Mouse (Mus musculus): ENCODE data around the gene Frmpd4. TPM values are rescaled to one million over a fixed set of nuclear protein-coding genes. Genes with fewer than 3 reads are reported as not detected.

Gene Frmpd4
- total and polyA plus RNA-seq, 3 experiments: not detected

DNA sequence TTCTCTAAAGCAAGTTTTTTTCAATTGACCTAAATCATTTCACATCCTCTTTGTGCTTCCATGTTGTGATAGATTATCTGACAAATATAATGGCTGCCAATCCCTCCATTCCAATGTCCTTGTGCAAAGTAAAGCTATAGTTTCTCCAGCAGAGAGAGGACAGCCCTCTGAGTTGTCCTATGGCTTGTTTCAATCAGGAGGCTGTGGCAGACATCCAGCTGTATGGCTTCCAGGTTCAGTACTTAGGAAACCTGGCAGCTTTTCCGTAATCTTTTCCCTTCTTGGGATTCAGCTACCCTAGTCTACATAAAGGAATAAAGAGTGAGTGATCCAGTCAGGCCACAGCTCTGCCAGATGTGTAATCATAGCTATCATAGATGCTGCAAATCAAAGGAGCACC is 145.8 kb downstream of the Frmpd4 start:
- no peaks in the 10 kb centered on the region for H3K79me2 ChIP-seq (replicated peaks; ENCODE audit: control insufficient read depth, extremely low read depth, insufficient read depth, poor library complexity, severe bottlenecking)
- no peaks in the 10 kb centered on the region for H3K4me1 ChIP-seq (ENCODE audit: control insufficient read depth in 1 of 2, insufficient read depth in 2 of 2)
- H3K9me3 ChIP-seq (replicated peaks; ENCODE audit: low read length): no peaks in the 10 kb centered on the region
- dilution Hi-C loops (cut with MboI; ENCODE audit: extremely low pct_ligation_motif_present, extremely low pct_unique_long_range_greater_than_20kb, low sequenced_read_pairs) (no loop called here), in situ Hi-C loops (cut with MboI; ENCODE audit: low pct_ligation_motif_present, low pct_unique_long_range_greater_than_20kb, low sequenced_read_pairs) (no loop called here)
- H3K9ac ChIP-seq (ENCODE audit: insufficient read depth, low read depth): no peak overlapping the region
- H3K4me3 ChIP-seq (replicated peaks in 1 of 3; ENCODE audit: low read depth in 2 of 3, low read length in 2 of 3, poor library complexity in 1 of 3): no peak overlapping the region
- TF ChIP-seq USF1 (IDR thresholded peaks at IDR 0.05; ENCODE audit: low read depth, low read length): no peak
- no peak for TF ChIP-seq IRF4 (IDR thresholded peaks at IDR 0.05; ENCODE audit: low read depth, low read length)
- TF ChIP-seq ZMIZ1 (IDR thresholded peaks at IDR 0.05; ENCODE audit: low read depth, low read length): no peak
- no peak for TF ChIP-seq SIN3A (IDR thresholded peaks at IDR 0.05; ENCODE audit: low read length)
- TF ChIP-seq HCFC1 (IDR thresholded peaks at IDR 0.05; ENCODE audit: low read depth, low read length): no peak
- TF ChIP-seq USF2 (conservative IDR thresholded peaks at IDR 0.05; ENCODE audit: low read depth, low read length): no peak
- TF ChIP-seq MAFK (IDR thresholded peaks at IDR 0.05; ENCODE audit: insufficient replicate concordance, low read length): no peak
- TF ChIP-seq ETS1 (conservative IDR thresholded peaks at IDR 0.05; ENCODE audit: low read depth, low read length): no peak
- no peak for TF ChIP-seq PAX5 (IDR thresholded peaks at IDR 0.05; ENCODE audit: low read length)
- TF ChIP-seq JUND (conservative IDR thresholded peaks at IDR 0.05; ENCODE audit: low read depth, low read length): no peak
- no peak for TF ChIP-seq UBTF (IDR thresholded peaks at IDR 0.05; ENCODE audit: low read depth, low read length)
- TF ChIP-seq CTCF (conservative IDR thresholded peaks at IDR 0.05 in 1 of 2, IDR thresholded peaks at IDR 0.05 in 1 of 2; ENCODE audit: low read depth in 2 of 2, low read length in 2 of 2): no peak
- no peak for TF ChIP-seq CHD2 (IDR thresholded peaks at IDR 0.05; ENCODE audit: low read length)
- no peaks in the 10 kb centered on the region for H3K36me3 ChIP-seq (replicated peaks in 1 of 2; ENCODE audit: control insufficient read depth in 1 of 2, insufficient read depth in 1 of 2, low read length in 1 of 2)
- no peak for DNase-seq (ENCODE audit: extremely low read depth)
- no peak overlapping the region for H3K4me2 ChIP-seq (ENCODE audit: insufficient read depth, low read depth, poor library complexity, severe bottlenecking)
- H3K27me3 ChIP-seq (replicated peaks): no peaks in the 10 kb centered on the region
- no peak overlapping the region for H3K27ac ChIP-seq (ENCODE audit: insufficient read depth, low read depth)

DNA sequence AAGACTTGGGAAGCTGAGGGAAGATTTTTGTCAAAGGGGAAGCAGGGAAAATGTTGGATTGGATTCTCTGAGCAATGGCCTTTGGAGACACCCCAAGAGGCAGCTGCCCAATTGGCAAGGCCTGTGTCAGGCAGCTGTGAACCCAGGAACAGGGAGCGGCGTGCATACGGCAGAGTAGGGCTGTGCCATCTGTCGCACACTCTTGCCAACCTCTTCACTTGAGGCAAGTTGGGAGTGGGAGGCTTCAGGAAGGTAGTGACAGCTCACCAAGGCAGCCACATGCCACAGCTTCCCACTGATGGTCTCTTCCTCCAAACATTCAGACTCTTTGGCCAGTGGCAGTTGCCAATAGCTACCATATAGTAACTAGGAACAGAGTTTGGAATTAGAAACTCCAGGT is 147.2 kb downstream of the Frmpd4 start:
- TF ChIP-seq GABPA (IDR thresholded peaks at IDR 0.05; ENCODE audit: insufficient replicate concordance, low read depth, low read length) (no peak), MXI1 (IDR thresholded peaks at IDR 0.05; ENCODE audit: low read depth, low read length) (no peak), SMC3 (IDR thresholded peaks at IDR 0.05; ENCODE audit: low read depth, low read length) (no peak), CHD2 (IDR thresholded peaks at IDR 0.05; ENCODE audit: low read length) (no peak), ETS1 (conservative IDR thresholded peaks at IDR 0.05; ENCODE audit: low read depth, low read length) (no peak), HCFC1 (IDR thresholded peaks at IDR 0.05; ENCODE audit: low read depth, low read length) (no peak), ZMIZ1 (IDR thresholded peaks at IDR 0.05; ENCODE audit: low read depth, low read length) (no peak), RCOR1 (conservative IDR thresholded peaks at IDR 0.05; ENCODE audit: low read depth, low read length) (no peak), MAX (IDR thresholded peaks at IDR 0.05; ENCODE audit: low read length) (no peak), ZNF384 (IDR thresholded peaks at IDR 0.05; ENCODE audit: low read depth, low read length) (no peak), NELFE (IDR thresholded peaks at IDR 0.05; ENCODE audit: low read depth, low read length) (no peak), NRF1 (IDR thresholded peaks at IDR 0.05; ENCODE audit: low read depth, low read length) (no peak), UBTF (IDR thresholded peaks at IDR 0.05; ENCODE audit: low read depth, low read length) (no peak), ZKSCAN1 (IDR thresholded peaks at IDR 0.05; ENCODE audit: borderline replicate concordance, low read depth, low read length) (no peak), MEF2A (IDR thresholded peaks at IDR 0.05; ENCODE audit: borderline replicate concordance, low read depth, low read length) (no peak), CHD1 (IDR thresholded peaks at IDR 0.05; ENCODE audit: low read depth, low read length) (no peak), ZC3H11A (IDR thresholded peaks at IDR 0.05; ENCODE audit: low read depth, low read length) (no peak), PAX5 (IDR thresholded peaks at IDR 0.05; ENCODE audit: low read length) (no peak), TCF12 (IDR thresholded peaks at IDR 0.05; ENCODE audit: low read depth, low read length) (no peak)
- Histone ChIP-seq H3K27me3 (replicated peaks) (no peaks in the 10 kb centered on the region), H3K9me3 (replicated peaks; ENCODE audit: low read length) (no peaks in the 10 kb centered on the region), H3K9ac (ENCODE audit: insufficient read depth, low read depth) (no peak overlapping the region), H3K4me1 (ENCODE audit: control insufficient read depth in 1 of 2, insufficient read depth in 2 of 2) (no peaks in the 10 kb centered on the region), H3K4me3 (replicated peaks in 1 of 3; ENCODE audit: low read depth in 2 of 3, low read length in 2 of 3, poor library complexity in 1 of 3) (no peak overlapping the region), H3K79me2 (replicated peaks; ENCODE audit: control insufficient read depth, extremely low read depth, insufficient read depth, poor library complexity, severe bottlenecking) (no peaks in the 10 kb centered on the region), H3K27ac (ENCODE audit: insufficient read depth, low read depth) (no peak overlapping the region), H3K4me2 (ENCODE audit: insufficient read depth, low read depth, poor library complexity, severe bottlenecking) (no peak overlapping the region), H3K36me3 (replicated peaks in 1 of 2; ENCODE audit: control insufficient read depth in 1 of 2, insufficient read depth in 1 of 2, low read length in 1 of 2) (no peaks in the 10 kb centered on the region)
- in situ Hi-C loops (cut with MboI; ENCODE audit: low pct_ligation_motif_present, low pct_unique_long_range_greater_than_20kb, low sequenced_read_pairs) (no loop called here), dilution Hi-C loops (cut with MboI; ENCODE audit: extremely low pct_ligation_motif_present, extremely low pct_unique_long_range_greater_than_20kb, low sequenced_read_pairs) (no loop called here)
- DNase-seq (ENCODE audit: extremely low read depth): no peak
